Mouse (Mus musculus) lung, postnatal 0 days (tissue): ENCODE measurements at regions not wholly inside any gene's neighbourhood (a gene's known extent, or its start where the extent isn't known, plus 50 kb on each side); places are given as distances from the start of the nearest gene placed in this dataset.
A peak's percentile ranks its signal among the peaks of the same experiment; 100 is the strongest.

Experiments used
- CTCF ChIP-seq: IDR thresholded peaks from 2 replicates; pipeline ENCODE4 v1.5.1; 2016; ENCODE audit warnings: antibody characterized with exemption, mild to moderate bottlenecking
- EP300 ChIP-seq: IDR thresholded peaks from 2 replicates; pipeline ENCODE4 v1.6.1; 2016; ENCODE audit warnings: antibody characterized with exemption, mild to moderate bottlenecking, control low read depth

GRCm38 (mm10) chr10:56963215-56963614 is 523.0 kb upstream of the Hsf2 start:
- TF ChIP-seq CTCF (no peak), EP300 (peak; percentile 35; the same call in 1 of the 2 replicates)
